Mouse (Mus musculus) T-helper 2 cell (primary cell): ENCODE measurements at regions not wholly inside any gene's neighbourhood (a gene's known extent, or its start where the extent isn't known, plus 50 kb on each side); places are given as distances from the start of the nearest gene placed in this dataset.

Experiments used
- in situ Hi-C: fragments of 300-600 bp; cut with MboI, MseI; formaldehyde crosslinking; loops from one replicate; pipeline ENCODE4 v1.15.1; 2025; ENCODE audit warnings: high pct_unique_total_duplicates

GRCm38 (mm10) chr9:89033668-89034067, 59.0 kb downstream of the Trim43b start:
- in situ Hi-C loops = loop anchor here (5.0 kb wide), 1 partner anchor 406 kb away; no protein-coding TSS in a partner anchor
